Mouse (Mus musculus) liver, adult 2 months (tissue): ENCODE data around the gene Nmt1.

Experiments
- CTCF ChIP-seq: fragments of 200-500 bp; IDR thresholded peaks from 2 replicates; pipeline ENCODE4 v1.5.1; 2011; ENCODE audit warnings: low read depth, low read length, control low read depth
- POLR2A ChIP-seq: fragments of 200-500 bp; IDR thresholded peaks from 2 replicates; pipeline ENCODE4 v1.6.1; 2011; ENCODE audit warnings: low read length, control low read depth; ENCODE audit not compliant: insufficient read depth; ENCODE audit errors: extremely low read depth

DNA sequence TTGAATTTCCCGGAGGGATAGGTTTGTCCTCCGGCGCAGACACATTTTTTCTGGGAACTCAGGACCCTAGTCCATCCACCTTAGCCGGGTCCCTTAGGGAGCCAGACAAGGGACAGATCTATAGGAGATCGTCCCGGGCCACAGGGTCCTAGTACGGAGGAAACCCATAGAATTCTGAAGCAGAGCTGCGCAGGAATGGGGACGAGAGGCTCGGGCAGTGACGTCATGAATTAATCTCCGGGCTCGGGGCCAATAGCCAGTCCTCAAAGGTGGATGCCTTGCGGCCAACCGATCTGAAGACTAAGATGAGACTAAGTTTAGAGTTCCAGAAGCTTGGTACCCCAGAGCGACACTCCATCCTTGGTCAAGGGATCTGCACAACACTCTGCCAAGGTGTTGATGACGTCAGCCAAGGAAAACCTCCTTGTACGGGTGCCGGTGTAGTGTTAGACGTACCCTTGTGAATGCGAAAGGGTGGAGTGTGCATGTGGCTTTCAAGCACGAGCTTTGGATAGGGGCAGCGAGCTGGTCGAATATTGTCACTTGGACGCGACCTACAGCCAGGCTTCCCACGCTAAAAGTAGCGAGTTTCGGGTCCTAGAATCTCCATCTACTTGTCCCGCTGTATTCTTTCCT lies 74.0 kb downstream of the Nmt1 start:
- TF ChIP-seq CTCF (no peak), POLR2A (no peak)
